Mouse (Mus musculus) neural tube, embryonic 11.5 days (tissue): ENCODE measurements around the gene Zscan2. TPM values are rescaled to one million over a fixed set of nuclear protein-coding genes. Genes with fewer than 3 reads are reported as not detected.

Source experiments
- ATAC-seq: fragments of 200-750 bp; cut with Nextera tagmentation; 2 replicates; pipeline ENCODE4 v1.8.0; 2017; ENCODE audit warnings: moderate number of reproducible peaks, mild to moderate bottlenecking, moderate TSS enrichment, moderate library complexity; ENCODE audit not compliant: insufficient read depth, low FRiP score, low TSS enrichment
- DNase-seq: peaks from one replicate; pipeline ENCODE4 v3.0.0-alpha.2; 2015; ENCODE audit warnings: low spot score
- H3K27ac ChIP-seq: fragments of 300-500 bp; sonication (generic); 2 replicates; pipeline ENCODE4 v1.5.1; 2014; ENCODE audit warnings: low read depth, mild to moderate bottlenecking, low read length
- H3K27me3 ChIP-seq: fragments of 300-500 bp; sonication (generic); 2 replicates; pipeline ENCODE4 v1.6.1; 2014; ENCODE audit warnings: mild to moderate bottlenecking, low read length, mixed read lengths; ENCODE audit not compliant: control insufficient read depth, insufficient read depth
- H3K36me3 ChIP-seq: fragments of 300-500 bp; sonication (generic); 2 replicates; pipeline ENCODE4 v1.6.1; 2014; ENCODE audit warnings: mild to moderate bottlenecking, low read length, moderate library complexity, mixed read lengths; ENCODE audit not compliant: control insufficient read depth, insufficient read depth
- H3K4me1 ChIP-seq: fragments of 300-500 bp; sonication (generic); 2 replicates; pipeline ENCODE4 v1.6.1; 2014; ENCODE audit warnings: low read length, mixed read lengths; ENCODE audit not compliant: control insufficient read depth, insufficient read depth
- H3K4me2 ChIP-seq: fragments of 300-500 bp; sonication (generic); 2 replicates; pipeline ENCODE4 v1.6.1; 2014; ENCODE audit warnings: low read depth, mild to moderate bottlenecking, moderate library complexity
- H3K4me3 ChIP-seq: fragments of 300-500 bp; sonication (generic); 2 replicates; pipeline ENCODE4 v1.5.1; 2014; ENCODE audit warnings: low read depth, low read length
- H3K9ac ChIP-seq: fragments of 300-500 bp; sonication (generic); 2 replicates; pipeline ENCODE4 v1.6.1; 2014; ENCODE audit warnings: mild to moderate bottlenecking, low read length
- H3K9me3 ChIP-seq: fragments of 300-500 bp; sonication (generic); 2 replicates; pipeline ENCODE4 v1.6.1; 2016; ENCODE audit warnings: low read length; ENCODE audit not compliant: control insufficient read depth
- WGBS: fragments of 180-500 bp; shearing (Covaris S2); extraction: QIAGEN DNeasy Blood & Tissue Kit; methylation state at CpG from one replicate; pipeline ENCODE4 v1.1.7; 2014; 5-methylcytosine and 5-hydroxymethylcytosine counted together
- polyA plus RNA-seq: library from polyadenylated mRNA; unstranded; fragments of >200 nt; fragmentation: Nextera tagmentation; extraction: Ambion mirVana; gene quantifications from 2 replicates; pipeline ENCODE4 v1.2.1, GENCODE M21; 2014

Zscan2 gene
- polyA plus RNA-seq, 1 experiment from 2014 or later: 4.9 TPM

DNA sequence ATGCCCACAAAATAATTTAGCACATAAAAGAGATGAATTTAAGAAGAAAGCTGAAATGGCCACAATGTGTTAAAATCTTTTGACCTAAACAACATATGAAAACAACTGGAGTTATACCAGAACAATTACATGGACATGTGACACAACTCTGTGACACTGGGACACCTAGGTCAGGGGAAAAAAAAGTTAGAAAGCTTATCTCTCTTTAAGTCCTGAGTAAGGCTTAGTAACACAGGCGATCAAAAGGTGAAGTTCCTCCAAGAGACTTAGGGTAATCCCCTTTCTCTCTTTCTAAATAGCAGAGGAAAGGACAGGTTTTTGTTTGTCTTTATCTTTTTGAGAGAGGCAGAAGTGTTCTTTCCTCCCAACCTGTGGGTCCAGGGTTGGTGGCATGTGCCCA is 20.5 kb upstream of the Zscan2 start:
- ATAC-seq (no peak), DNase-seq (no peak)
- no peaks in the 10 kb centered on the region for H3K9me3 ChIP-seq
- no peaks in the 10 kb centered on the region for H3K36me3 ChIP-seq
- H3K4me2 ChIP-seq: no peak overlapping the region
- no peak overlapping the region for H3K9ac ChIP-seq
- no peaks in the 10 kb centered on the region for H3K27me3 ChIP-seq
- no peak overlapping the region for H3K4me3 ChIP-seq
- no peaks in the 10 kb centered on the region for H3K4me1 ChIP-seq
- H3K27ac ChIP-seq: no peak overlapping the region
- WGBS: 58% methylated on average over 1 of the region's 1 CpGs

DNA sequence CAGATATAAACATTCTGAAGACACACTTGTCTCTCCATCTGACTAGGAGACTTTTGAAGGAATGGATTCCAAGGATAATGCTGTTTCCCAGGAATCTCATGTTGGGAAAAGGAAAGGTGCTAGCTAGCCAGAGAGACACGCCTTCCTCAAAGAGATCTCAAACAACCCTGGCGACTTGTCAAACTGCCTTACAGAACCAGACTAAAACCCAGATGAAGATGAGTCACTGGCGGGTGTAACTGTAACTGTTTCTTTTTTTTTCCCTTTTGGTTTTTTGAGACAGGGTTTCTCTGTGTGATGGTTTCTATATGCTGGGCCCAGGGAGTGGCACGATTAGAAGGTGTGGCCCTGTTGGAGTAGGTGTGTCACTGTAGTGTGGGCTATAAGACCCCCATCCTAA is 19.8 kb upstream of the Zscan2 start:
- no peak overlapping the region for H3K4me2 ChIP-seq
- H3K9me3 ChIP-seq: no peaks in the 10 kb centered on the region
- 83% methylated on average over 4 of the region's 4 CpGs for WGBS
- H3K36me3 ChIP-seq: no peaks in the 10 kb centered on the region
- ATAC-seq: no peak
- H3K4me3 ChIP-seq: no peak overlapping the region
- no peak overlapping the region for H3K27ac ChIP-seq
- no peaks in the 10 kb centered on the region for H3K27me3 ChIP-seq
- DNase-seq: no peak
- no peak overlapping the region for H3K9ac ChIP-seq
- no peaks in the 10 kb centered on the region for H3K4me1 ChIP-seq

DNA sequence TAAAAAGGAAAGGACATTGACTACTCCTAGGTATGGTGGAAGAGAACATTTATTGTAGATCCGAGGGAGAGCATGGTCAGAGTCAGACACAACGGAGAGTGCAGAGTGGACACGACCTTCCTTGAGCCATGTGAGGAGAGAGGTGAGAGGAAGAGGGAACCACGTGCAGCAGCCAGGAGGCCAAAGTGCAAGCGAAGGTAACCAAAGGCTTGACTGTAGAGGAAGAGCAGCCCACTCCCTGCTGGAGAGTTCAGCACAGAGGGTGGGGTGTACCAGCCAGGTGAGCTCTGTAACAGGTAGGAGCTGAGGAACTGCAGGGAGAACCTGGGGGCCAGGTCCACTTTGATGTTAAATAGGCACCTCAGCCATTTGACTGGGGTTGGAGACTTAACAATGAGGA is 18.6 kb upstream of the Zscan2 start:
- Histone ChIP-seq H3K9ac (no peak overlapping the region), H3K27me3 (no peaks in the 10 kb centered on the region), H3K4me1 (no peaks in the 10 kb centered on the region), H3K4me2 (no peak overlapping the region), H3K4me3 (no peak overlapping the region), H3K27ac (no peak overlapping the region), H3K36me3 (no peaks in the 10 kb centered on the region), H3K9me3 (no peaks in the 10 kb centered on the region)
- no peak for DNase-seq
- 73% methylated on average over 5 of the region's 5 CpGs for WGBS
- ATAC-seq: no peak

DNA sequence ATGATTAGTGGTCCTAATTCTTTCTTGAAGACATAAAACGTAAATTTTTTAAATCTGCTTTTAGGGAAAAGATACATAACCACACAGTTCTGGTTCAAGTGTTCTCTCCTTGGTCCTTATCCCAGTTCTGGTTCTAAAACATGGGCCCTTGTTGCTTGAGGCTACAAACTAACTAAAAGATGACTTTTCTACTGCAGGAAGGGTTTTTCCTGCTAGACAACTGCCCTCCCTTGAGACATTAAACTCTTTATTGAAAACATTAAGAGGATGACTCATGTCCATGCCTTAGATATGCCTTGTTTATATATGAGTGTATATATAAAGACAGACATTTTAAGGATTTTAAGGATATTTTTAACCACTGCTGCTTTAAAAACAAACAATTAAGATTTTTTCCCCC is 17.5 kb upstream of the Zscan2 start:
- Histone ChIP-seq H3K4me1 (no peaks in the 10 kb centered on the region), H3K36me3 (no peaks in the 10 kb centered on the region), H3K27me3 (no peaks in the 10 kb centered on the region), H3K27ac (no peak overlapping the region), H3K9ac (no peak overlapping the region), H3K4me2 (no peak overlapping the region), H3K4me3 (no peak overlapping the region), H3K9me3 (no peaks in the 10 kb centered on the region)
- DNase-seq (no peak), ATAC-seq (no peak)
- WGBS: 94% methylated on average over 1 of the region's 1 CpGs

DNA sequence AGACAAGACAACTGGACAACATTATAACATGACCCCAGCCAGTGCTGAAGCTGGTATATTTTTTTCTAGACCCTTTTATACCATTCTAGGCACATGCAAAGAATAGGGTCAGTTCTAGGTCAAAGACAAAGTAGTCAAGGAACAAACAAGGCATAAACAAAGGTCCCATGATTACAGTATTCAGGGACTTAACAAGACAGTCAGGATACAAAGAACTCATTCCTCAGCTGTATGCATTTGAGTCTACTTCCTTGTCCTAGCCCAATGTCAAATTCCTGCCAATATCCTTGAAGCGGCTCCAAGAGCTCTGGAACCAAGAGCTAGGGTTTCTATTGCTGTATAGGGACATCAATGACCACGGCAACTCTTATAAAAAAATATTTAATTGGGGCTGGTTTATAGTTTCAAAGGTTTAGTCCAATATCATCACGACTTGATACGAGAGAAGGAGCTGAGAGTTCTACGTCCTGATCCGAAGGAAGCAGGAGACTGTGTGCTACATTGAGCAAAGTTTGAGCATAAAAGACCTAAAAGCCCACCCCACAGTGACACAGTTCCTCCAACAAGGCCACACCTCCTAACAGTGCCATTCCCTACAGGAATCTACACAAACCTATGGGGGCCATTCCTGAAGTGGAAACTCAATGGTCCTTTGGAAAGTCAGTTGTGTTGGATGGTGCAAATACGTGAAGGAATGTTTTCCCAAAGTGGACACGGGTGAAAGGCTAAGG is 16.6 kb upstream of the Zscan2 start:
- DNase-seq: no peak
- no peak for ATAC-seq
- Histone ChIP-seq H3K27me3 (no peaks in the 10 kb centered on the region), H3K4me2 (no peak overlapping the region), H3K4me1 (no peaks in the 10 kb centered on the region), H3K9ac (no peak overlapping the region), H3K9me3 (no peaks in the 10 kb centered on the region), H3K36me3 (no peaks in the 10 kb centered on the region), H3K4me3 (no peak overlapping the region), H3K27ac (no peak overlapping the region)
- 93% methylated on average over 8 of the region's 8 CpGs for WGBS

DNA sequence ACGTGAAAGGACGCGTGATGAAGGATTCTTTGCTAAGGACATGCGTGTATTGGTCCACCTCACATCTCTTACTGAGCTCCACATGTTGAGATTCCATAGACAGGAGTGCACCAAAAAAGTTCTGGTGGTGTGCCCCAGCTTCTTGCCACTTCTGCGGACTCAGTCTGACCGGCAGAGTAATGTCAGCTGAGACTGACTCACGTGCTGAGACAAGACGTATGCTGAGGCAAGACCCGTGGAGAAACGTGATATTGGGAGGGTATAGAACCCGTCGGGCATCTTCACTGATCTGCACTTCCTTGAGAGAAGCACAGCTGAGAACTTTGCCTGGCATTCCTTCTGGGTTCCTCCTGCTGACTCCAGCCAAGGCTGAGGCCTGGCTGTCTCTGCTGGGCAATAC is 16.0 kb upstream of the Zscan2 start:
- 96% methylated on average over 12 of the region's 12 CpGs for WGBS
- no peak overlapping the region for H3K9ac ChIP-seq
- no peak overlapping the region for H3K4me2 ChIP-seq
- DNase-seq: no peak
- H3K4me3 ChIP-seq: no peak overlapping the region
- no peak for ATAC-seq
- H3K27ac ChIP-seq: no peak overlapping the region
- no peaks in the 10 kb centered on the region for H3K9me3 ChIP-seq
- H3K27me3 ChIP-seq: no peaks in the 10 kb centered on the region
- no peaks in the 10 kb centered on the region for H3K36me3 ChIP-seq
- H3K4me1 ChIP-seq: no peaks in the 10 kb centered on the region

DNA sequence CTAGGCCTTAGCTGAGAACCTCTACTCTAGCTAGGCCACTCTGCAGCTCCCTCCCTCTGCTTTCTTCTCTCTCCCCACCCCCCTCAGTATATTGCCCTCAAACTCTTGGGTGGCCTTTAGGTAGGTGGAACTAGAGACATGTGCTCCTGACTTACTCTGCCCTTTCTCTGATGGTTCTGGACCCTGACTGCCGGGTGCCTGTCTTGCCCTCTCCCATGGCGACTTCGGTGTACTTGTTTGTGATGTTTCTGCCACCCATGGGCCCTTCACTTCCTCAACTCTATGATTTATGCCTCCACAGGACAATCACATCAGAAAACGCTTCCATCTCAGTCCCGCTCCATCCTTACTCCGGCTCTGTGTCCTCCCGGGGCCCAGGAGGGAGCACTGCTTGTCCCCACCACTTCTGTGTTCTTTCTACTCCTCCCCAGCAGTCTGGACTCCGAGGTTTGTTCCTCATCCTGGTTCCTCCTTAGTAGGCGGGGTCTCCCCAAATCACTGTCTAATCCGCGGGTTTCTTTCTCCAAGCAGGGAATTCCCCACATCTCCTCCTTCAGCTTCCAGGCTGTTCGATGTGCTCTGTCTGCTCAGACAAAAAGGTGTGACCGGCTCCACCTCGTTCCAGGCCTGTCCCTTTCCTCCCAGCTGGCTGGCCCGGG is 15.0 kb upstream of the Zscan2 start:
- no peak overlapping the region for H3K27ac ChIP-seq
- no peaks in the 10 kb centered on the region for H3K9me3 ChIP-seq
- H3K9ac ChIP-seq: no peak overlapping the region
- WGBS: 80% methylated on average over 15 of the region's 15 CpGs
- no peak for ATAC-seq
- no peak for DNase-seq
- no peak overlapping the region for H3K4me3 ChIP-seq
- no peaks in the 10 kb centered on the region for H3K27me3 ChIP-seq
- H3K4me2 ChIP-seq: no peak overlapping the region
- no peaks in the 10 kb centered on the region for H3K4me1 ChIP-seq
- no peaks in the 10 kb centered on the region for H3K36me3 ChIP-seq

DNA sequence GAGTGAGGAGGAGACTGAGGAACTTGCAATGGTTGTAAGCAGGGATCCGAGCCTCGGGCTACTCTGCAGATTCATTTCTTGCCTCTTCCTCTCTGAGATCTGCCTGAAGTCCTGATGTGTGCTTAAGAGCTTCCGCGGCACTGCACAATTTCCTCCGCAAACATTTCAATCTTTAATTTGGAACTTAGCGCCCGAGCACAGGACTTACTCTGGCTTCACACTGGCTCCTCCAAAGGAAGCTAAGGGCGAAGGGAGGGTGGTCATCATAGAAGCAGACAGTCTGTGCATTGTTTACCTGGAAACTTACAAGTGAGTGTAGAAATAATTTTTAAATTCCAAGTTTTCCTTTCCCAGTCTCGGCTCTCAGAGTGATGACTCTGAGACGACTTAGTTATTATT is 14.4 kb upstream of the Zscan2 start:
- 90% methylated on average over 10 of the region's 10 CpGs for WGBS
- no peak overlapping the region for H3K27ac ChIP-seq
- H3K9me3 ChIP-seq: no peaks in the 10 kb centered on the region
- H3K36me3 ChIP-seq: no peaks in the 10 kb centered on the region
- DNase-seq (no peak), ATAC-seq (no peak)
- H3K4me2 ChIP-seq: no peak overlapping the region
- H3K9ac ChIP-seq: no peak overlapping the region
- H3K27me3 ChIP-seq: no peaks in the 10 kb centered on the region
- H3K4me1 ChIP-seq: no peaks in the 10 kb centered on the region
- no peak overlapping the region for H3K4me3 ChIP-seq

DNA sequence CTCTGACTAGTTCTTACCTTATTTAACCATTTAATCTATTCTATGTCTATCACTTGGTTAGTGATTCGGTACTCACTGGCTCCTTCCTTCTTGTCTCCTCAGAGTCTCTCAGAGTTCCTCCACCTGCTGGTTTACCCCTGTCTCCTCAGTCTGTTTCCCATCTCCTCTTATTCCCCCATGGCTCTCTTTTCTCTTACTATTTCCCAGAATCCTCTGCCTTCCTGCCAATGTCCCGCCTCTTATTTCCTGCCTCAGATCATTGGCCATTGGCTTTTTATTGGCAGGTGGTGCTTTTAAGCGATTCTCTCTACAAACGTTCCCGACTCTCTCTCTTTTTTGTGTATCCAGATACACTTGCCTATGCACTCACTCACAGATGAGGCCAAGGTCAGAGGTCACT is 14.0 kb upstream of the Zscan2 start:
- no peak overlapping the region for H3K4me3 ChIP-seq
- H3K9me3 ChIP-seq: no peaks in the 10 kb centered on the region
- H3K36me3 ChIP-seq: no peaks in the 10 kb centered on the region
- no peak overlapping the region for H3K27ac ChIP-seq
- no peaks in the 10 kb centered on the region for H3K4me1 ChIP-seq
- ATAC-seq (no peak), DNase-seq (no peak)
- H3K27me3 ChIP-seq: no peaks in the 10 kb centered on the region
- 88% methylated on average over 5 of the region's 5 CpGs for WGBS
- H3K4me2 ChIP-seq: no peak overlapping the region
- no peak overlapping the region for H3K9ac ChIP-seq
